Mouse (Mus musculus) layer of hippocampus, postnatal 10 days (tissue): ENCODE data around the gene Fto. TPM values are rescaled to one million over a fixed set of nuclear protein-coding genes. Genes with fewer than 3 reads are reported as not detected.

ENCODE experiments used
- DNase-seq, 2 experiments: peaks; one replicate each; pipeline ENCODE4 v3.0.0; 2021; ENCODE audit warnings: low spot score in 2 of 2
- total RNA-seq, 2 experiments: library from RNA; stranded (reverse); gene quantifications; 2 replicates each; pipeline ENCODE4 v1.2.3; 2021

The Fto gene
- total RNA-seq, 2 experiments from 2014 or later: 116 to 120 TPM

DNA sequence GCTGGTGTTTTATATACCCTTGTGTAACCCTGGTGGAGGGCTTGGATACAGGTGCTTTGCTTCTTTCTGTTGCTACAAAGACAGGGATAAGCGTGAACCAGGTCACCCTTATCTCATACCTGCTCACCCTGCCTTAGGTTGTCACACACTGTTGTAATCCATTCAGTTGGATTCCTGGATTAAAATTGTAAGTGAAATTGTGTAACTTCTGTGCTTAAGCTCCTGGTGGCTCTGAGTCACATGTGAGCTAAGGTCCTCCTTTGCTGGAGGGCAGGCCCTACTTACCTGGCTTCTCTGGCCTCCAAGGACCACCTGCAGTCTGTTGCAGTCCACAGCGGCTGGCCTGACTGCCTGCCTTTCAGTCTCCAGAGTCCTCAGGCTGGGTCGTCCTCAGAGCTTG, 71.1 kb downstream of the Fto start:
- DNase-seq: no peak

- DNase-seq: no peak
Measured at GRCm38 (mm10) chr8:91385808-91386207, 72.5 kb downstream of the Fto start.

- DNase-seq: no peak
Measured at GRCm38 (mm10) chr8:91390369-91391020, 77.2 kb downstream of the Fto start.

GRCm38 (mm10) chr8:91392261-91392660, 78.9 kb downstream of the Fto start:
- DNase-seq: no peak

DNA sequence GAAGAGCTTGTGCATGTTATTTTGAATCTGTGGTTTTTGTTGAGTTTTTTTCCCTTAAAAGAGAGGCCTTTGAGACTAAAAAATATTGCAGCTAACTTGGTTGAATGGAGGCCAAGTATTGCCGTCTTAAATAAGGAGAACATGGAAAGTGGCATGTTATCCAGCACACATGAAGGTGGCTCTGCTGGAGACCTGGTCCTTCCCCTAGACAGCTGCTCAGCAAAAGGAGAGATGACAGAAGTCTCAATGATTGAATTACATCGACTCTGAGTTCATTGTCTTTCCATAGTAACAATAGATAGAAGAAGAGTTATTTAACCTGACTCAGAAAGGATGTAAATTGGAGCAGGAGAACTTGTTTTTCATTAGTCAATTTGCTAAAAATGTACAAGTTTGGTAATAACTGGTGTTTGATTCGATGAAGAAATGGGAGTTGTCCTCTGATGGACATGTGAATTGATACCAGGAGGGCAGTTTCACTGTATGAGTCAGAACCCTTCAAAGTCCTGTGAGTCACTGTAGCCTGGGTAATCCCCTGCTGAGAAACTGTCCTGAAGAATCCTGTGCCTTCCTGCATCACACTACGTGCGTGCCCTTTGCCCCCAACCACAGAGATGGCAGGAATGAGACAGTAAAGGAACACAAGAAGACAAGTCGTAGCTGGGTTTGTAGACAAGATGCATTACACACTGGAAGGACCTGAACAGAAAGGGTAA, 82.2 kb downstream of the Fto start:
- DNase-seq: no peak

GRCm38 (mm10) chr8:91398053-91398452, 84.7 kb downstream of the Fto start:
- no peak for DNase-seq

DNA sequence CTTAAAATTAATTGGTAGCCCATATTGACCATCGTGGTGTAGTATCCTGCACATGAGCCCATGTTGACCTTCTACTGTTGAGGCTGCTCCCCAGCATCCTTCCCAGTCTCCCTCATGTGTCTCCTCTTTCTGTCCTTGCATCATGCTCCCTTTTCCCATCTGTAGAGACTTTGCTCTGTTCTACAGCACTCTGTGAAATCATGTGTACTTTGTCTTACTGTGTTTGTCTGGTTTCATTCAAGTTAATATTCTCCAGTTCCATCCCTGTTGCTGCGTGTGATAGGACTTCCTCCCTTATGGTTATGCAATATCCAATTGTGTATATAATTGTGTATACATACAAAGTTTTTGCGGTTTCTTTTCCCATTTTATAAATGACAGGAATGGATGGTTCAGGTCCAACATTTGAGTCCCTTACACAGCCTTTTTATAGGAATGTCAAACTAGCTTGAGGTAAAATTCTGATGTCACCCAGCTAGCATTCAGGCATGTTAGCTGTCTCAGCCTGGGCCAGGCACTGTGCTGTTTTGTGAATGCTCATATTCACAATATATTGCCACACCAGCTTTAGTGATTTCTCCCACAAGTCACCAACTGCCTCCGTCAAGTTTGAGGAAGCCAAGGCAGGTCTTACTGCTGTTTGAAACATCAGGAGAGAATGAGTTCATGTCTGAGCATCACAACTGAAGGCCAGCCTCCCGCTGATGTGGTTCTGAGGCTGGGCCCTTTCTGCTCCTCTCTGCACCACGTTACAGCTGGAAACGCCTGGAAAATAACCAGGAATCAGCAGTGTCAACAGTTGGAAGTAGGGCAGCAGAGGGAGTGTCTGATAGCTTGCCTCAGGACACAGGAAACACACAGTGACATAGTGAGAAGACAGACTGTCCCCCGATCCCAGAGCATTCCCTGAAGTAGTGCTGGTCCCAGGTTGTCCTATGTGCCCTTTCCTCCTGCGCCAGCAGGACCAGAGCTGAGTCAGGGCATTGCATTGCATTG, 90.0 kb downstream of the Fto start:
- no peak for DNase-seq

- DNase-seq: no peak
Measured at GRCm38 (mm10) chr8:91404311-91404710, 91.0 kb downstream of the Fto start.

DNA sequence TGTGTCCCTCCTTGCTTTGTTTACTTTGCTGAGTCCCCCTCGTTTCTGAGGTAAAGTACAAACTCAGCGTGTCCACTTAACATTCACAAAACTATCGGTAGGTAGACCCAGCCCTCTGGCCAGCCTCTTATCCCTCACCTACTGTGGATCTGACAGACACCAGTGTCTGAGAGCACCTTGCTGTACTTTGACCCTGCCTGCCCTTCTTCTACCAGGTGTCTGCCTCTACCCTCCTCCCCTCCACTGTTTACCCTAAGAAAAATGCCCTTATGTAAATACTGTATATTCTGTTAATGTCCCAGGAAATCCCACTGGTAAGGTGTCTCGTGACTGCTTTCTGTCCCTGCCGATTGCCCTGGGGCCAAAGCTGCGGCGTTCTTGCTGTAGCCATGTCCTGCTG, 91.8 kb downstream of the Fto start:
- DNase-seq: no peak

- no peak for DNase-seq
Measured at GRCm38 (mm10) chr8:91406624-91407290, 93.4 kb downstream of the Fto start.

DNA sequence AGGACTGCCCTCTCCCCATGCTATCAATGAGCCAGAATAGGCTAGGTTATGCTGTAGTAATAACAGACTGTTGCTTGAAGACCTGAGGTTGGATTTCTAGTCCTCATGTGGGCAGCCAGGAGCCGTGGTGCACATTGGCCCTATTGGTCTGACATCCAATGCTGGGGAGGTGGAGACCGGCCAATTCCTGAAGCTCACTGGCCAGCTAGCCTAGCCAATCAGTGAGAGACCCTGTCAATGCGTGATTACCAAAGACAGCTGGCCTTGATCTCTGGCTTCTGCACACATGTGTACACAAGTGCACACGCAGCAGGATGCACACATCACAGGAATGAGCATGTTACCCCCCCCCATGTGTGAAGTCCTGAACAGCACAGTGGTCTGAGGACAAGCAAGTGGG, 94.6 kb downstream of the Fto start:
- DNase-seq: no peak

DNA sequence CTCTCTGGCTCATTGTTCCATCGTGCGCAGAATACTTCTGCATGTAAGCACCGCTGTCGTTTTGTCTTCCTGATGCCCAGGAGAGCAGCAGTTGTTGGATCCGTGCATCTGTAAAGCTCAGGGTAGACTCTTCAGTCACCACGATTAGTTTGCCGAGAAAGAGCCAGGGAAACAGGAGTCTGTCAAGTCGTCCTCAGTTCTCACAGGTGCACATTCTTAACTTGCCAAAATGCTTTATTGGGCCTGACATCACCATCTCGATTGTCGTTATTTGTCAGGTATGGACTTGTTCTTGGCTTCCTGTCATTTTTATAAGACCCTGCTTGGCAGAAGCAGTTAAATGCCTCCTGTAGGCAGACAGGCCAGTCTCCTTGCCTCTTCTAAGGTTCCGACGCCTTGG, 96.7 kb downstream of the Fto start:
- DNase-seq: no peak

DNA sequence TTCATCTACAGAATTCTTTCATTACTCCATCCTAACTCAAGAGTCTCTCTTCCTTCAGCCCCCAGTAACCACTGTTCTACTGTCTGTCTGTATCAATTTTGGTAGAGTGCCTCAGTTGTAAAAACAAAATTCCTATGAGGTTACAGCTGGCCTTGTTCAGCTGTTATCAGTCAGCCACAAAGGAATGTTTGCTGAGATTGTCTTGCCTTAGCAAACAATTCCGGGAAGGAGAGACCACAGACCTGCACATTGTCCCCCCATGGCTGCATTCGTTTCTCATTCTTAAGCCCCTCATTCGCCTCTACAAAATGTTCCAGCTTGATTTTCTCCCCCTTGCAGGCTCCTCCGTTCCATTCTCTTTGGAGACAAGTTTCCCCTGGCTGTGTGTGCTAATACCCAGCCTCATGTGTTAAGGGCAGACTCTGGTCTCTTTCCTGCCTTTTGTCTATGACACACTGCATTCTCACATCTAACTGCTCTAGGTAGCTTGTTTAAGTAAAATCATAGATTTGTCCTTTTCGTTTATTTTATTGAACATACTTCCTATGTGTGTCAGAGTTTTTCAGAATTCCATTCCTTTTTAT, 111.3 kb downstream of the Fto start:
- no peak for DNase-seq

DNA sequence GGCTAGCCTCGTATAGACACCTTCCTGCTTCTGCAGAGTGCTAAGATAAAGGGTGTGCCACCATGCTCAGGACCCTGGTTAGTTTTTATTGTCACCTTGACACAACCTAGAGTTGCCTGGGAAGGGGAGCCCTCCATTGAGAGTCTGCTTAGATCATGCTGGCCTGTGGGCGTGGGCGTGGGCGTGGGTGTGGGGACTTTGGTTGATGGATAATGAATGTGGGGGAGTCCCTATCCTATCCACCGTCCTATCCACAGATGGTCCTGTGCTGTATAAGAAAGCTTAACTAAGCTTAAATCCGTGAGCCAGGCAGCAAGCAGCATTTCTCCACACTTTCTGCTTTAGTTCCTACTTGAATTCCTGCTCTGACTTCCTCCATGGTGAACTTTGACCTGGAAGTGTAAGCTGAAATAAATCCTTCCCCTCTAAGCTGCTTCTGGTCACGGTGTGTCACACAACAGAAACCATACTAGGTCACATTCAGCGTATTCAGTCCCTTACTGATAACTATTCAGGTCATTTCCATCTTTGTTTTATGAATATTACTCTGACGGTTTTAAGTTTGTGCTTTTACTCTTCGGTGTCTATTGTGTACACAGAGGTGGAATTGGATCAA, 112.0 kb downstream of the Fto start:
- no peak for DNase-seq

- no peak for DNase-seq
Measured at GRCm38 (mm10) chr8:91426496-91426895, 113.2 kb downstream of the Fto start.

GRCm38 (mm10) chr8:91430333-91430940, 117.1 kb downstream of the Fto start:
- DNase-seq: no peak

GRCm38 (mm10) chr8:91436036-91436435, 122.7 kb downstream of the Fto start:
- DNase-seq: no peak

- no peak for DNase-seq
Measured at GRCm38 (mm10) chr8:91443911-91444310, 130.6 kb downstream of the Fto start.

- DNase-seq: no peak
Measured at GRCm38 (mm10) chr8:91444636-91445410, 131.5 kb downstream of the Fto start.
